Mouse (Mus musculus) lung, adult 2 months (tissue): ENCODE data around the gene Depdc1b.

Experiments
- CTCF ChIP-seq: fragments of 200-500 bp; IDR thresholded peaks from 2 replicates; pipeline ENCODE4 v1.5.1; 2011; ENCODE audit warnings: mild to moderate bottlenecking, low read length, control low read depth; ENCODE audit not compliant: insufficient read depth
- POLR2A ChIP-seq: fragments of 200-500 bp; IDR thresholded peaks from 2 replicates; pipeline ENCODE4 v1.6.1; 2011; ENCODE audit warnings: low read depth, mild to moderate bottlenecking, control low read depth, low read length, borderline replicate concordance; ENCODE audit errors: extremely low read depth

- TF ChIP-seq CTCF, result no peak
- no peak for TF ChIP-seq POLR2A
Observed at GRCm38 (mm10) chr13:108273456-108273855, 42.7 kb upstream of the Depdc1b start.
